Mouse (Mus musculus): ENCODE measurements around the gene Dnmt3c. TPM values are rescaled to one million over a fixed set of nuclear protein-coding genes. Genes with fewer than 3 reads are reported as not detected.
"Not testable (repeated sequence)": the region's sequence is repeated elsewhere in the genome, so short reads cannot be mapped to it uniquely, and the experiment has no call there.

Gene Dnmt3c
- polyA plus RNA-seq, 1 experiment: 0.07 TPM

DNA sequence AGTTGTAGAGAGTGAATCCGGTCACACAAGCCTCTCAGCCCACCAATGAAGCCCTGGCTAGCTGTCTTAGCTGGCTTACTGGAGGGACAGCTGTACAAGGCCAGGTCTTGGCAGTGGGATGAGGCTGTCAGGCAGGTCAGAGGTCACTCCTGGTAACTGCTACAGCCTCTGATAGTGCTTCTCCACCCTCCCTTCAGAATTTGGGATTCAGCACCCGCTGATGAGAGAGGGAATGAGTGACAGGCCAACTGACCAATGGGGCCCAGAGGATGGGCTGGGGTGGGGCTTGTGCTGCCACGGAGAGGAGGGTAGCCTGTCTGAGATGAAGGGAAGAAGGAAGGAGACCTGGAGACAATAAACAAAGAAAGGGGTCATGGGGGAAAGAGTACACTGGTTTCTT lies 35.8 kb upstream of the Dnmt3c start:
- H3K36me3 ChIP-seq (ENCODE audit: control insufficient read depth, insufficient read depth, low read length): peaks cover 6% of the 10 kb centered on the region; the same call in 1 of the 2 replicates
- H3K27ac ChIP-seq (ENCODE audit: insufficient read depth, low read length): no peak overlapping the region
- 83% methylated on average over 3 of the region's 3 CpGs for WGBS
- no peak overlapping the region for H3K4me3 ChIP-seq (ENCODE audit: extremely low read depth, insufficient read depth, insufficient read length)
- no peak for TF ChIP-seq POLR2A (IDR thresholded peaks at IDR 0.05; ENCODE audit: low read depth, low read length)
- TF ChIP-seq CTCF (IDR thresholded peaks at IDR 0.05; ENCODE audit: extremely low read depth, insufficient read depth, insufficient read length, insufficient replicate concordance): no peak
- no peaks in the 10 kb centered on the region for H3K4me1 ChIP-seq (ENCODE audit: control insufficient read depth, insufficient read depth, insufficient read length)
- no peaks in the 10 kb centered on the region for H3K27me3 ChIP-seq (ENCODE audit: control insufficient read depth, insufficient read depth, low read length)
- no peak for DNase-seq (ENCODE audit: low read depth in 1 of 2, low spot score in 2 of 2)

DNA sequence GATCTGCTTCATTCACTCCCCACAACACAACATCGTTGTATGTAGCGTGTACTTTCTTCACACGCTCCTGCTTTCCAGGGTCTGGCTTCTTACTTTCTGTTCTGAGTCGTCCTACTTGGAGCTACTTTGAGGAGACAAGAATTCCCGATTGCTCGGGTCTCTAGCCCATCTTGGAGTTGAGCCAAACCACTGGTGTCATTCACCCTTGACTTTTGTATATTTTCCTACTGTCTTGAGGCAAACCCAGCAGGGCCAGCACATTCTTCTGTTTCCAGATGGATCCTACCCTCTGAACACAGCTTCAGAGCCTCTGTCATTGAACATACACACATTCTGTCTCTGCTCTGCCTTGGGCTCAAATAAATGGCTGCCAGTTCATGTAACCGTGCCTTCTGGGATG lies 31.1 kb upstream of the Dnmt3c start:
- 85% methylated on average over 7 of the region's 7 CpGs for WGBS
- no peak for TF ChIP-seq CTCF (IDR thresholded peaks at IDR 0.05; ENCODE audit: extremely low read depth, insufficient read depth, insufficient read length, insufficient replicate concordance)
- no peak for TF ChIP-seq POLR2A (IDR thresholded peaks at IDR 0.05; ENCODE audit: low read depth, low read length)
- peaks cover 9% of the 10 kb centered on the region; the same call in 1 of the 2 replicates for H3K36me3 ChIP-seq (ENCODE audit: control insufficient read depth, insufficient read depth, low read length)
- no peak overlapping the region for H3K27ac ChIP-seq (ENCODE audit: insufficient read depth, low read length)
- DNase-seq (ENCODE audit: low read depth in 1 of 2, low spot score in 2 of 2): no peak
- H3K27me3 ChIP-seq (ENCODE audit: control insufficient read depth, insufficient read depth, low read length): no peaks in the 10 kb centered on the region
- H3K4me3 ChIP-seq (ENCODE audit: extremely low read depth, insufficient read depth, insufficient read length): no peak overlapping the region
- H3K4me1 ChIP-seq (ENCODE audit: control insufficient read depth, insufficient read depth, insufficient read length): no peaks in the 10 kb centered on the region

- Histone ChIP-seq H3K36me3 (ENCODE audit: control insufficient read depth, insufficient read depth, low read length) (peaks cover 7% of the 10 kb centered on the region; the same call in 1 of the 2 replicates), H3K4me3 (ENCODE audit: extremely low read depth, insufficient read depth, insufficient read length) (no peak overlapping the region), H3K27me3 (ENCODE audit: control insufficient read depth, insufficient read depth, low read length) (no peaks in the 10 kb centered on the region), H3K4me1 (ENCODE audit: control insufficient read depth, insufficient read depth, insufficient read length) (no peaks in the 10 kb centered on the region), H3K27ac (ENCODE audit: insufficient read depth, low read length) (no peak overlapping the region)
- no peak for TF ChIP-seq CTCF (IDR thresholded peaks at IDR 0.05; ENCODE audit: extremely low read depth, insufficient read depth, insufficient read length, insufficient replicate concordance)
- no peak for TF ChIP-seq POLR2A (IDR thresholded peaks at IDR 0.05; ENCODE audit: low read depth, low read length)
- 74% methylated on average over 7 of the region's 7 CpGs for WGBS
- DNase-seq (ENCODE audit: low read depth in 1 of 2, low spot score in 2 of 2): no peak
These were observed 27.6 kb upstream of the Dnmt3c start for GRCm38 (mm10) chr2:153668754-153669376.

GRCm38 (mm10) chr2:153670111-153670510 lies 26.3 kb upstream of the Dnmt3c start:
- Histone ChIP-seq H3K4me1 (ENCODE audit: control insufficient read depth, insufficient read depth, insufficient read length) (no peaks in the 10 kb centered on the region), H3K4me3 (ENCODE audit: extremely low read depth, insufficient read depth, insufficient read length) (no peak overlapping the region), H3K27ac (ENCODE audit: insufficient read depth, low read length) (no peak overlapping the region), H3K27me3 (ENCODE audit: control insufficient read depth, insufficient read depth, low read length) (no peaks in the 10 kb centered on the region), H3K36me3 (ENCODE audit: control insufficient read depth, insufficient read depth, low read length) (peaks cover 7% of the 10 kb centered on the region; the same call in 1 of the 2 replicates)
- TF ChIP-seq POLR2A (IDR thresholded peaks at IDR 0.05; ENCODE audit: low read depth, low read length) (no peak), CTCF (IDR thresholded peaks at IDR 0.05; ENCODE audit: extremely low read depth, insufficient read depth, insufficient read length, insufficient replicate concordance) (no peak)
- no peak for DNase-seq (ENCODE audit: low read depth in 1 of 2, low spot score in 2 of 2)
- WGBS: 84% methylated on average over 5 of the region's 5 CpGs

DNA sequence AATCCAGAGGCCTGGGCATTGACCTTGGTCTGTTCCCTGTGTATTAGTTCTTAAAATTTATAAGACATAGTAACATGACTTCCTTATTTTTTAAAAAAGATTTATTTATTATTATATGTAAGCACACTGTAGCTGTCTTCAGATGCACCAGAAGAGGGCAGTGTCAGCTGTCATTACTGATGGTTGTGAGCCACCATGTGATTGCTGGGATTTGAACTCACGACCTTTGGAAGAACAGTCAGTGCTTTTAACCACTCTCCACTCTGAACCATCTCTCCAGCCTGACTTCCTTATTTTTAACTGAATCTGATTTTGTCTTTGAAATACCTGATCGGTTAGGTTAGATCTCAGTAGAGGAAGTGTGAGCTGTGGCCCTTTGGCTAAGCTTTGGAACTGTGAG lies 23.8 kb upstream of the Dnmt3c start:
- 80% methylated on average over 2 of the region's 2 CpGs for WGBS
- H3K27ac ChIP-seq (ENCODE audit: insufficient read depth, low read length): no peak overlapping the region
- no peak for DNase-seq (ENCODE audit: low read depth in 1 of 2, low spot score in 2 of 2)
- no peak overlapping the region for H3K4me3 ChIP-seq (ENCODE audit: extremely low read depth, insufficient read depth, insufficient read length)
- H3K27me3 ChIP-seq (ENCODE audit: control insufficient read depth, insufficient read depth, low read length): no peaks in the 10 kb centered on the region
- no peak for TF ChIP-seq CTCF (IDR thresholded peaks at IDR 0.05; ENCODE audit: extremely low read depth, insufficient read depth, insufficient read length, insufficient replicate concordance)
- TF ChIP-seq POLR2A (IDR thresholded peaks at IDR 0.05; ENCODE audit: low read depth, low read length): no peak
- H3K4me1 ChIP-seq (ENCODE audit: control insufficient read depth, insufficient read depth, insufficient read length): no peaks in the 10 kb centered on the region
- peaks cover 5% of the 10 kb centered on the region for H3K36me3 ChIP-seq (ENCODE audit: control insufficient read depth, insufficient read depth, low read length)

DNA sequence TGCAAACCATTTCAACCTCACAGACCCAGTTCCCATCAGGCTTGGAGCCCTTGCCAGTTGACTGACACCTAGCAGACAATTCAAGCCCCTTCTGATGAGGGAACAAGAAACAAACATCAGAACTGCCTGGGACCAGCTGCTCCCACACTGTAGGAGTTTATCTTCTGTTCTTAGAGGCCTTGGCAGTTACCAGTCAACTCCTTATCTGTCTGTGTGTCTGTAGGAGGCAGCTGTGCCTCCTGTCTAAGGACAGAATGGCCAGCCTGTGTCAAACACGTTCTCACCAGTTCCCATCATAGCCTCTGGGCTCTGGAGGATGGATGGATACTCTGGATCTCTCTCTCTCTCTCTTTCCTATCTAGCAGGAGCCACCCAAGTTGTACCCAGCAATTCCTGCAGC lies 21.1 kb upstream of the Dnmt3c start:
- H3K4me1 ChIP-seq (ENCODE audit: control insufficient read depth, insufficient read depth, insufficient read length); H3K27me3 ChIP-seq (ENCODE audit: control insufficient read depth, insufficient read depth, low read length); DNase-seq (ENCODE audit: low read depth in 1 of 2, low spot score in 2 of 2); H3K36me3 ChIP-seq (ENCODE audit: control insufficient read depth, insufficient read depth, low read length); H3K27ac ChIP-seq (ENCODE audit: insufficient read depth, low read length); H3K4me3 ChIP-seq (ENCODE audit: extremely low read depth, insufficient read depth, insufficient read length): not testable (repeated sequence)
- 75% methylated on average over 1 of the region's 1 CpGs for WGBS

GRCm38 (mm10) chr2:153676944-153677343 lies 19.5 kb upstream of the Dnmt3c start:
- DNase-seq (ENCODE audit: low read depth in 1 of 2, low spot score in 2 of 2): no peak
- Histone ChIP-seq H3K36me3 (ENCODE audit: control insufficient read depth, insufficient read depth, low read length) (peaks cover 5% of the 10 kb centered on the region), H3K4me1 (ENCODE audit: control insufficient read depth, insufficient read depth, insufficient read length) (no peaks in the 10 kb centered on the region), H3K27me3 (ENCODE audit: control insufficient read depth, insufficient read depth, low read length) (no peaks in the 10 kb centered on the region), H3K27ac (ENCODE audit: insufficient read depth, low read length) (no peak overlapping the region), H3K4me3 (ENCODE audit: extremely low read depth, insufficient read depth, insufficient read length) (no peak overlapping the region)
- TF ChIP-seq POLR2A (IDR thresholded peaks at IDR 0.05; ENCODE audit: low read depth, low read length): no peak
- TF ChIP-seq CTCF (IDR thresholded peaks at IDR 0.05; ENCODE audit: extremely low read depth, insufficient read depth, insufficient read length, insufficient replicate concordance): no peak
- WGBS: 74% methylated on average over 6 of the region's 6 CpGs

All from spleen, adult 2 months (tissue).